Mouse (Mus musculus) bone marrow, adult 2 months (tissue): ENCODE results near the gene Ubl3.

Source experiments
- CTCF ChIP-seq: fragments of 200-500 bp; IDR thresholded peaks from 2 replicates; pipeline ENCODE4 v1.5.1; 2011; ENCODE audit warnings: low read length, control low read depth; ENCODE audit not compliant: control insufficient read depth, insufficient read depth
- POLR2A ChIP-seq: fragments of 200-500 bp; IDR thresholded peaks from 2 replicates; pipeline ENCODE4 v1.6.1; 2011; ENCODE audit warnings: low read depth, mild to moderate bottlenecking, control low read depth, low read length, borderline replicate concordance; ENCODE audit not compliant: control insufficient read depth

GRCm38 (mm10) chr5:148594693-148595458, 42.3 kb upstream of the Ubl3 start:
- TF ChIP-seq POLR2A (no peak), CTCF (no peak)
